Mouse (Mus musculus): Measurements from ENCODE around the gene Mau2. TPM values are rescaled to one million over a fixed set of nuclear protein-coding genes. Genes with fewer than 3 reads are reported as not detected.

Mau2 gene
- polyA plus RNA-seq, 1 experiment, result 6.5 TPM

DNA sequence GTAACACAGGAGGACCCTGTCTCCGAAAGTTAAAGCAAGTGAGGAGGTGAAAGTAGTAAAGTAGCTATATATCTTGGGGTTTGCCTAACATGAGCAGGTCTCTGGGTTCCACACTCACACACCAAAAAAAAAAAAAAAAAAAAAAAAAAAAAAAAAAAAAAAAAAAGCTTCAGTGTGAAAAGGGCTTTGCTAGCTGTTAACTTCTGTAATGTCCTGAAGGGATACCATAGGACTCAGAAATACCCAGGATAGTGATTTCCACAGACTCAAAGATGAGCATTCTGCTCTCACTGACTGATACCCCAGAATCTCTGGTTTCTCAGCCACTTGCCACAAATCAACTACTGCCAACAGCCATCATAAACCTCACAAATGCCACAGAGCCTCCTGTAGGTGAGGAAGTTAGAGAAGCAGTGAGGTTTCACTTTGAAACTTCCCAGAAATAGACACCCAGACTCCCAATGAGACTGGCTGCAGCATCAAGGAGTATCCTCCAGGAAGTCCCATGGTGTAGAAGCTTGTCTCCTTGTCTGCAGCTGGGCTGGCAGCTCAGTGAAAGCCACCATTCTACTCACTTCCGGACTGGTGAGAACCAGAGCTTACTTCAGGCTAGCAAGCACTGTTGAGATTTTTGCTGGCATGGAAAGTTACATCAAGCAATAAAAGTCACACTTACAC is 57.5 kb downstream of the Mau2 start:
- H3K27me3 ChIP-seq (replicated peaks), result no peaks in the 10 kb centered on the region
- peaks cover 6% of the 10 kb centered on the region; the same call in 1 of the 2 replicates for H3K9me3 ChIP-seq
- peaks cover 72% of the 10 kb centered on the region for H3K4me1 ChIP-seq
- H3K36me3 ChIP-seq (replicated peaks; ENCODE audit: low read length), result peaks cover 45% of the 10 kb centered on the region
- TF ChIP-seq GATA1 (IDR thresholded peaks at IDR 0.05; ENCODE audit: borderline replicate concordance, low read length) (no peak), FLI1 (IDR thresholded peaks at IDR 0.05; ENCODE audit: low read length) (no peak)
- peak overlapping the region; percentile 67 for H3K4me3 ChIP-seq (replicated peaks)

- no peaks in the 10 kb centered on the region for H3K27me3 ChIP-seq (replicated peaks)
- peaks cover 46% of the 10 kb centered on the region for H3K36me3 ChIP-seq (replicated peaks; ENCODE audit: low read length)
- peak overlapping the region; percentile 23 for H3K4me3 ChIP-seq (replicated peaks)
- no peak for TF ChIP-seq FLI1 (IDR thresholded peaks at IDR 0.05; ENCODE audit: low read length)
- TF ChIP-seq GATA1 (IDR thresholded peaks at IDR 0.05; ENCODE audit: borderline replicate concordance, low read length), result no peak
- peaks cover 78% of the 10 kb centered on the region for H3K4me1 ChIP-seq
- peaks cover 6% of the 10 kb centered on the region; the same call in 1 of the 2 replicates for H3K9me3 ChIP-seq
These were observed 64.1 kb downstream of the Mau2 start for GRCm38 (mm10) chr8:69978456-69978855.

- Histone ChIP-seq H3K4me1 (peaks cover 90% of the 10 kb centered on the region), H3K4me3 (replicated peaks) (peak overlapping the region; percentile 97), H3K36me3 (replicated peaks; ENCODE audit: low read length) (peaks cover 31% of the 10 kb centered on the region), H3K27me3 (replicated peaks) (no peaks in the 10 kb centered on the region), H3K9me3 (no peaks in the 10 kb centered on the region)
- no peak for TF ChIP-seq FLI1 (IDR thresholded peaks at IDR 0.05; ENCODE audit: low read length)
- no peak for TF ChIP-seq GATA1 (IDR thresholded peaks at IDR 0.05; ENCODE audit: borderline replicate concordance, low read length)
These were observed 67.7 kb downstream of the Mau2 start for GRCm38 (mm10) chr8:69974806-69975205.

DNA sequence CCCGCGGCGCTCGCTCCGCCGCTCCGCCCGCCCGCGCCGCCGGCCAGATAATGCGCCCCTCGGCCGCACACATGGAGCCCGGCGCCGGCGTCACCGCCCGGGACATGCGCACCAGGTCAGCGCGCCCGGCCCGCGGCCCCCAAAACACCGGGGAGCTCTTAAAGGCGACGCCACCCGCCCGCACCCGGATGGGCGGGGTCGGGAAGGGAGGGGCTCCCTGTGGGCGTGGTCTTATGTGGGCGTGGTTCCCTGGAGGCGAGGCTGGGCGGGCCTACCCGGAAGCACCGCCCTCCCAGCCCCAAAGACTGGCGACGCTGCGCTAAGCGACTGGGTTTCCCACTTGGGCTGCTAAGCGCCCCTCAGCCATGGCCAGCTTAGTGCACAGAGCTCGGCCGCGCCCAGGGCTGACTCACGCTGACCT is 68.3 kb downstream of the Mau2 start:
- H3K4me3 ChIP-seq (replicated peaks), result peak overlapping the region; percentile 97
- no peaks in the 10 kb centered on the region for H3K9me3 ChIP-seq
- H3K4me1 ChIP-seq, result peaks cover 90% of the 10 kb centered on the region
- TF ChIP-seq GATA1 (IDR thresholded peaks at IDR 0.05; ENCODE audit: borderline replicate concordance, low read length), result no peak
- no peak for TF ChIP-seq FLI1 (IDR thresholded peaks at IDR 0.05; ENCODE audit: low read length)
- H3K36me3 ChIP-seq (replicated peaks; ENCODE audit: low read length), result peaks cover 31% of the 10 kb centered on the region
- H3K27me3 ChIP-seq (replicated peaks), result no peaks in the 10 kb centered on the region

DNA sequence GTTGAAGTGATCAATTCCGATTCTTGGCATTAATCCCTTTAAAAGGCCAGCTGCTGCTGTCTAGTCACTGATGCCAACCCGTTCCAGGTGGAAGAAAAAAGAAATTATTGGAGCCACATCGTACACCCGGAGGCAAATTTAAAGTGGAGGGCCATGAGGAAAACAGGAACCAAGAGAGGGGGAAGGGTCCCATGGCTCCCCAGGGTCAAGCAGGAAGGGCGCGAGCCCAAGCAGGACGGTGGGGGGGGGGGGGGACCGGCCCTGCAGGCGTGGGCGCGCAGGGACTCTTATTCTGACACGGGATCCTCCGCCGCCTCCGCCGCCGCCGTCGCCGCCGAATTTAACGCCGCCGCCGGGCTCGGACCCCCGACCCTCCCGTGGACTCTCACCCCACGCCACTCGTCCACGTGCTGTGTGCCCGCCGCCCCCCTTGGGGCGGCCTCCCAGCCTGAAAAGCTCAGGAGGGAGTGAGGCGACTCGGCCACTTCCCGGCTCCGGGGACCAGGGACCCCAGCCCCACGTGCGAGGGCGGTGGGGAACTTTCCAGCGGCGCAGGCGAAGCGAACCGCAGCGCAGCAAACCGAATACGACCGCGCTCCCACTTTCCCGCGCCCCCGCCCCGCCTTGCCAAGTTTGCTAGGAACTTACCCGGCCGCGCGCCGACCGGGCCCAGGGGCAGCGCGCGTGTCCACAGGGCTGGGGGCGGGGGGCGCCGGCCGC is 68.9 kb downstream of the Mau2 start:
- H3K36me3 ChIP-seq (replicated peaks; ENCODE audit: low read length), result peaks cover 30% of the 10 kb centered on the region
- H3K4me1 ChIP-seq, result peaks cover 88% of the 10 kb centered on the region
- no peak for TF ChIP-seq GATA1 (IDR thresholded peaks at IDR 0.05; ENCODE audit: borderline replicate concordance, low read length)
- no peak for TF ChIP-seq FLI1 (IDR thresholded peaks at IDR 0.05; ENCODE audit: low read length)
- no peaks in the 10 kb centered on the region for H3K27me3 ChIP-seq (replicated peaks)
- H3K4me3 ChIP-seq (replicated peaks), result peak overlapping the region; percentile 97
- no peaks in the 10 kb centered on the region for H3K9me3 ChIP-seq

GRCm38 (mm10) chr8:69973063-69973441 is 69.5 kb downstream of the Mau2 start:
- Histone ChIP-seq H3K4me3 (replicated peaks) (peak overlapping the region; percentile 97), H3K36me3 (replicated peaks; ENCODE audit: low read length) (peaks cover 31% of the 10 kb centered on the region), H3K4me1 (peaks cover 86% of the 10 kb centered on the region), H3K27me3 (replicated peaks) (no peaks in the 10 kb centered on the region), H3K9me3 (no peaks in the 10 kb centered on the region)
- TF ChIP-seq GATA1 (IDR thresholded peaks at IDR 0.05; ENCODE audit: borderline replicate concordance, low read length) (no peak), FLI1 (IDR thresholded peaks at IDR 0.05; ENCODE audit: low read length) (no peak)

GRCm38 (mm10) chr8:69970880-69971279 is 71.7 kb downstream of the Mau2 start:
- TF ChIP-seq FLI1 (IDR thresholded peaks at IDR 0.05; ENCODE audit: low read length) (no peak), GATA1 (IDR thresholded peaks at IDR 0.05; ENCODE audit: borderline replicate concordance, low read length) (no peak)
- Histone ChIP-seq H3K27me3 (replicated peaks) (no peaks in the 10 kb centered on the region), H3K4me3 (replicated peaks) (peak overlapping the region; percentile 48), H3K9me3 (no peaks in the 10 kb centered on the region), H3K36me3 (replicated peaks; ENCODE audit: low read length) (peaks cover 40% of the 10 kb centered on the region), H3K4me1 (peaks cover 87% of the 10 kb centered on the region)

DNA sequence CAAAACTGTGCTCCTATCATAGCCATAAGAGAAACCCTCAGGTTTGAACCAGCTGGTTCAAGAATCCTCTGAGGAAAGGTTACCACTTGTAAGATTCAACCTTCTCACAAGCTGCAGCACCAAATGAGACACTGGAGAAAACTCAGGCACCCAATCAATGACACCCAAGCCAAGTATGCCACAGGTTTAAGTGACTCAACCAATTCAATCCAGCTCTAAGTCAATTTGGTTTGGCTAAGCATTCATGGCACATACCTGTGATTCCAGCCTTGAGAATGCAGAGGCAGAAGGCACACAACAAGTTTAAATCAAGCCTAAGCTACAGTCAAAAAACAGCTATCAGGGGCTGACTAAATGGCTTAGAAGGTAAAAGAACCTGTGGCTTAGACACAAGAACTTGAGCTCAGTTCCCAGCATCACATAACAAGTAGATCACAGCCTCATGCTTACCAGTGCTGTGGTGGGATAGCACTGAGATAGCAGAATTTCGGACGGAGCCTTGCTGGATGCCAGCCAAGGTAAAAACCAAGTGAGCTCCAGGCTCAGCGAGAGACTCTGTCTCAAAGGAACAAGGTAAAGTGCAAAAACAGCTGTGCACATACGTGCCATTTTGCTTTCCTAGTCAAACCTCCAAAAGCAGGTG is 75.1 kb downstream of the Mau2 start:
- H3K4me1 ChIP-seq, result peaks cover 97% of the 10 kb centered on the region
- H3K9me3 ChIP-seq, result no peaks in the 10 kb centered on the region
- TF ChIP-seq FLI1 (IDR thresholded peaks at IDR 0.05; ENCODE audit: low read length) (no peak), GATA1 (IDR thresholded peaks at IDR 0.05; ENCODE audit: borderline replicate concordance, low read length) (no peak)
- H3K36me3 ChIP-seq (replicated peaks; ENCODE audit: low read length), result peaks cover 67% of the 10 kb centered on the region
- H3K4me3 ChIP-seq (replicated peaks), result no peak overlapping the region
- no peaks in the 10 kb centered on the region for H3K27me3 ChIP-seq (replicated peaks)

Other genes with a start within 250 kb of the Mau2 start
- 7.0 and 14.6 TPM in 2 replicates for gene Gmip, start 234.1 kb downstream of the Mau2 start, polyA plus RNA-seq (2012; ENCODE audit: insufficient read depth, low replicate concordance)
- 0.08 TPM in 1 of 2 replicates, not detected in the other for gene Lpar2, start 220.3 kb downstream of the Mau2 start, polyA plus RNA-seq (2012; ENCODE audit: insufficient read depth, low replicate concordance)
- 1.7 TPM in 1 of 2 replicates, not detected in the other for gene Pbx4, start 210.2 kb downstream of the Mau2 start, polyA plus RNA-seq (2012; ENCODE audit: insufficient read depth, low replicate concordance)
- 0.20 TPM in 1 of 2 replicates, not detected in the other for gene Cilp2, start 155.0 kb downstream of the Mau2 start, polyA plus RNA-seq (2012; ENCODE audit: insufficient read depth, low replicate concordance)
- gene Tssk6, start 140.6 kb downstream of the Mau2 start, polyA plus RNA-seq (2012; ENCODE audit: insufficient read depth, low replicate concordance), result 1.3 and 5.3 TPM in 2 replicates
- 31.7 and 195 TPM in 2 replicates for gene Ndufa13, start 140.2 kb downstream of the Mau2 start, polyA plus RNA-seq (2012; ENCODE audit: insufficient read depth, low replicate concordance)
- gene Yjefn3, start 140.0 kb downstream of the Mau2 start, polyA plus RNA-seq (2012; ENCODE audit: insufficient read depth, low replicate concordance), result 4.7 and 13.7 TPM in 2 replicates
- gene Gatad2a, start 46.4 kb downstream of the Mau2 start, polyA plus RNA-seq (2012; ENCODE audit: insufficient read depth, low replicate concordance), result 83.9 and 88.5 TPM in 2 replicates
- gene Sugp1, start 79 bp upstream of the Mau2 start, polyA plus RNA-seq (2012; ENCODE audit: insufficient read depth, low replicate concordance), result 38.9 and 42.3 TPM in 2 replicates
- gene Tm6sf2, start 30.2 kb upstream of the Mau2 start, polyA plus RNA-seq (2012; ENCODE audit: insufficient read depth, low replicate concordance), result 0.34 TPM in 1 of 2 replicates, not detected in the other
- gene Hapln4, start 40.7 kb upstream of the Mau2 start, polyA plus RNA-seq (2012; ENCODE audit: insufficient read depth, low replicate concordance), result not detected in 2 replicates
- gene Ncan, start 78.1 kb upstream of the Mau2 start, polyA plus RNA-seq (2012; ENCODE audit: insufficient read depth, low replicate concordance), result not detected in 2 replicates
- 14.3 TPM in 1 of 2 replicates, not detected in the other for gene Nr2c2ap, start 88.6 kb upstream of the Mau2 start, polyA plus RNA-seq (2012; ENCODE audit: insufficient read depth, low replicate concordance)
- gene Rfxank, start 96.4 kb upstream of the Mau2 start, polyA plus RNA-seq (2012; ENCODE audit: insufficient read depth, low replicate concordance), result 8.9 and 18.5 TPM in 2 replicates
- gene Borcs8, start 96.8 kb upstream of the Mau2 start, polyA plus RNA-seq (2012; ENCODE audit: insufficient read depth, low replicate concordance), result 20.7 and 53.5 TPM in 2 replicates
- 1.3 and 1.9 TPM in 2 replicates for gene Mef2b, start 97.0 kb upstream of the Mau2 start, polyA plus RNA-seq (2012; ENCODE audit: insufficient read depth, low replicate concordance)
- gene Tmem161a, start 129.6 kb upstream of the Mau2 start, polyA plus RNA-seq (2012; ENCODE audit: insufficient read depth, low replicate concordance), result 63.2 and 162 TPM in 2 replicates
- gene Slc25a42, start 169.6 kb upstream of the Mau2 start, polyA plus RNA-seq (2012; ENCODE audit: insufficient read depth, low replicate concordance), result 5.0 and 5.5 TPM in 2 replicates
- gene Sugp2, start 191.5 kb upstream of the Mau2 start, polyA plus RNA-seq (2012; ENCODE audit: insufficient read depth, low replicate concordance), result 29.7 and 31.6 TPM in 2 replicates
- 22.2 and 27.8 TPM in 2 replicates for gene Armc6, start 191.7 kb upstream of the Mau2 start, polyA plus RNA-seq (2012; ENCODE audit: insufficient read depth, low replicate concordance)
- 192 and 246 TPM in 2 replicates for gene Homer3, start 240.1 kb upstream of the Mau2 start, polyA plus RNA-seq (2012; ENCODE audit: insufficient read depth, low replicate concordance)